Comparison of ENCODE assay signal across 11 mouse cellular contexts in genomic region chr5:64324920-64325319, GRCm38 (mm10).
A peak's percentile ranks its signal among the peaks of the same experiment; 100 is the strongest.
DNase-seq lines count a peak whose midpoint lies in the region; ATAC-seq and TF ChIP-seq lines count a peak whose summit lies in the region.
"Had no signal": no experiment of that assay in that cellular context is flagged by ENCODE, and none has a peak within 500 bp of the region (broad histone marks: within the 10 kb centered on the region; RNA-seq: fewer than 3 reads in every experiment).

No protein-coding gene starts in this region.

- H3K36me3 ChIP-seq in forebrain, embryonic 10.5 days (replicated peaks) = peaks cover 64% of the 10 kb centered on the region
- peaks cover 10% of the 10 kb centered on the region; the same call in 1 of the 2 replicates for H3K36me3 ChIP-seq in forebrain, embryonic 14.5 days (ENCODE audit: control insufficient read depth, insufficient read depth, low read length)
- H3K36me3 ChIP-seq in hindbrain, embryonic 13.5 days = peaks cover 26% of the 10 kb centered on the region
- H3K36me3 ChIP-seq in neural tube, embryonic 14.5 days (ENCODE audit: control insufficient read depth, insufficient read depth, low read length) = no peaks in the 10 kb centered on the region

- no peak for ATAC-seq in forebrain, embryonic 14.5 days
- ATAC-seq in hindbrain, embryonic 13.5 days (ENCODE audit: low FRiP score) = 0 out of 2 replicates have a peak, but pooled peaks have one; percentile 25
- peak; percentile 33; the same call in 1 of the 2 replicates for ATAC-seq in neural tube, embryonic 14.5 days (ENCODE audit: low read depth)
- ATAC-seq in CD4-positive, CD25-positive, alpha-beta regulatory T cell, adult 4 months = no peak
- ATAC-seq: liver, postnatal 0 days had no signal

- TF ChIP-seq CTCF in left cerebral cortex, adult 2 months (IDR thresholded peaks at IDR 0.05) = no peak

- H3K9ac ChIP-seq in forebrain, embryonic 14.5 days (ENCODE audit: low read length) = no peak overlapping the region
- H3K9ac ChIP-seq in hindbrain, embryonic 13.5 days = no peak overlapping the region
- H3K9ac ChIP-seq in neural tube, embryonic 14.5 days (replicated peaks; ENCODE audit: low read depth, low read length) = no peak overlapping the region
- H3K9ac ChIP-seq: liver, postnatal 0 days had no signal

- H3K9me3 ChIP-seq in forebrain, embryonic 10.5 days = no peaks in the 10 kb centered on the region
- no peaks in the 10 kb centered on the region for H3K9me3 ChIP-seq in forebrain, embryonic 14.5 days (replicated peaks; ENCODE audit: control insufficient read depth, low read length)
- no peaks in the 10 kb centered on the region for H3K9me3 ChIP-seq in hindbrain, embryonic 13.5 days
- no peaks in the 10 kb centered on the region for H3K9me3 ChIP-seq in neural tube, embryonic 14.5 days (ENCODE audit: control insufficient read depth, low read length)

- H3K27me3 ChIP-seq in forebrain, embryonic 10.5 days (ENCODE audit: poor library complexity, severe bottlenecking) = no peaks in the 10 kb centered on the region
- H3K27me3 ChIP-seq in forebrain, embryonic 14.5 days (replicated peaks; ENCODE audit: control insufficient read depth, insufficient read depth, low read length) = no peaks in the 10 kb centered on the region
- H3K27me3 ChIP-seq in hindbrain, embryonic 13.5 days = no peaks in the 10 kb centered on the region
- no peaks in the 10 kb centered on the region for H3K27me3 ChIP-seq in neural tube, embryonic 14.5 days (ENCODE audit: control insufficient read depth, insufficient read depth, low read length)

- peaks cover 29% of the 10 kb centered on the region for H3K4me1 ChIP-seq in forebrain, embryonic 10.5 days
- 0 out of 2 replicates have a peak, but pooled peaks cover 4% of the 10 kb centered on the region for H3K4me1 ChIP-seq in forebrain, embryonic 14.5 days (ENCODE audit: control insufficient read depth, insufficient read depth, low read length)
- peaks cover 33% of the 10 kb centered on the region for H3K4me1 ChIP-seq in hindbrain, embryonic 13.5 days (replicated peaks)
- 0 out of 2 replicates have a peak, but pooled peaks cover 3% of the 10 kb centered on the region for H3K4me1 ChIP-seq in neural tube, embryonic 14.5 days (ENCODE audit: control insufficient read depth, insufficient read depth, low read length)

- H3K27ac ChIP-seq in forebrain, embryonic 10.5 days = peak overlapping the region; percentile 36; the same call in 1 of the 2 replicates
- H3K27ac ChIP-seq in forebrain, embryonic 14.5 days (ENCODE audit: low read depth, low read length) = no peak overlapping the region
- peak overlapping the region; percentile 67 for H3K27ac ChIP-seq in left cerebral cortex, adult 2 months
- peak overlapping the region; percentile 52 for H3K27ac ChIP-seq in hindbrain, embryonic 13.5 days
- H3K27ac ChIP-seq in neural tube, embryonic 14.5 days (ENCODE audit: low read depth, low read length) = no peak overlapping the region

- H3K4me2 ChIP-seq in forebrain, embryonic 14.5 days (ENCODE audit: low read length) = no peak overlapping the region
- no peak overlapping the region for H3K4me2 ChIP-seq in hindbrain, embryonic 13.5 days
- no peak overlapping the region for H3K4me2 ChIP-seq in neural tube, embryonic 14.5 days (ENCODE audit: low read depth, low read length)
- H3K4me2 ChIP-seq: heart, embryonic 11.5 days had no signal

- WGBS in forebrain, embryonic 10.5 days = 87% methylated on average over 8 of the region's 8 CpGs
- WGBS in forebrain, embryonic 14.5 days = 71% methylated on average over 8 of the region's 8 CpGs
- 61% methylated on average over 8 of the region's 8 CpGs for WGBS in hindbrain, embryonic 13.5 days
- 67% methylated on average over 8 of the region's 8 CpGs for WGBS in neural tube, embryonic 14.5 days

- intact Hi-C loops in left cerebral cortex, adult 2 months (cut with DNase I) = no loop called here
- intact Hi-C loops in heart, postnatal 25 days (cut with DNase I) = no loop called here

- no peak for DNase-seq in forebrain, embryonic 10.5 days (ENCODE audit: extremely low spot score, low spot score)
- DNase-seq in forebrain, embryonic 14.5 days (ENCODE audit: low spot score) = no peak
- no peak for DNase-seq in left cerebral cortex, adult 2 months (ENCODE audit: extremely low spot score in 1 of 2, low spot score in 2 of 2)
- DNase-seq in left cerebral cortex, adult 18-20 months (ENCODE audit: low spot score in 2 of 2) = no peak
- DNase-seq in heart, postnatal 25 days (ENCODE audit: low spot score) = no peak
- DNase-seq: liver, postnatal 0 days; right cerebral cortex, postnatal 25 days had no signal

- H3K4me3 ChIP-seq in forebrain, embryonic 10.5 days = no peak overlapping the region
- no peak overlapping the region for H3K4me3 ChIP-seq in forebrain, embryonic 14.5 days (ENCODE audit: low read depth, low read length)
- no peak overlapping the region for H3K4me3 ChIP-seq in left cerebral cortex, adult 2 months
- H3K4me3 ChIP-seq in hindbrain, embryonic 13.5 days = no peak overlapping the region
- no peak overlapping the region for H3K4me3 ChIP-seq in neural tube, embryonic 14.5 days (ENCODE audit: low read depth, low read length)

Comparison
In these comparisons a context has a peak if more than half of its experiments do, and no peak if none do; other contexts are left out.
1. H3K27ac ChIP-seq: peak in forebrain, embryonic 10.5 days (single experiment), left cerebral cortex, adult 2 months (single experiment) and hindbrain, embryonic 13.5 days (single experiment); none in forebrain, embryonic 14.5 days (single experiment) and neural tube, embryonic 14.5 days (single experiment).
2. ATAC-seq: peak in hindbrain, embryonic 13.5 days (single experiment) and neural tube, embryonic 14.5 days (single experiment); none in forebrain, embryonic 14.5 days (single experiment) and CD4-positive, CD25-positive, alpha-beta regulatory T cell, adult 4 months (single experiment).